Comparison of ENCODE assay signal across 28 mouse cellular contexts in the genomic region with DNA sequence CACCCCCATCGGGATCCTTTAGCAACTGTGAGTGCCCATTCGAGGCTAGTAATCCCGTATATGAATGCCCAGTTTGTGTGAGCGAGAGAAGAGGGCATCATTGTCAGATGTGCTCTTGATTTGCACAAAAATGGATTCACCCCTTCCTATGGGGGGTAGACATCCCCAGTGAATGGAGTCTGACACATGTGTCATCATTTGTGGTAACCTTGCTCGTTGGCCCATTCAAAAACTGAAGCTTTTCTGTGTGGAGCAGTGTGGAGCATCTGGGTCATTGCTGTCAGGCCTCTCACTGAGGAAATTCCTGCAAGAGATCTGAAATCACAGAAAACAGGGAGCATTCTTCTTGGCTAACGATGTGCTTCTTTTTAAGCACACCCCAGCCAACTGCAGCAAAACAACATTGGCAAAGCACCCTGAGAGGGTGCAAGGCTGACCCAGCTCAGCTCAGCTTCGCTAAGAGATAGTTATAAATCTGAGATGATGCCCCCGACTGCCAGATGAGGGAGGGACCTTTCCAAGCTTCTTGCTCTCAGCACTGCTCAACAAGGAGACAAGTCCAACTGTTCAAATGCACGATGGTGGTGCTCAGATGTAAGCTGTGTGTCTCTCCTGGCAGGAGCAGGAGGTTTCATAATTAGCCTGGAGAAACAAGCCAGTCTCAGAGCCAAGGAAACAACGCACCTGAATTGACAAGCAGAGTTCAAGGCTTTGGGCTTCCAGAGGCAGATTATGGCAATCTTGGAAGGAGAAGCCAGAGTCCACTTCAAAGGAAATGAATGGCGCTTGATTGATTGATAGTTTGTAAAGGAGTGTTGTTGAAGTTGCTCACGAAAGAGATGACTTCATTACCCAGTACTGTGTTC. TPM values are rescaled to one million over a fixed set of nuclear protein-coding genes. Genes with fewer than 3 reads are reported as not detected.
DNase-seq lines count a peak whose midpoint lies in the region; ATAC-seq lines count a peak whose summit lies in the region.
"Had no signal": no experiment of that assay in that cellular context is flagged by ENCODE, and none has a peak within 500 bp of the region (broad histone marks: within the 10 kb centered on the region; RNA-seq: fewer than 3 reads in every experiment).

No protein-coding gene starts in this region.

- DNase-seq in embryo, embryonic 10.5 days (ENCODE audit: low spot score), result peak; percentile 24
- no peak for DNase-seq in embryo, embryonic 11 days
- no peak for DNase-seq in hindbrain, embryonic 10.5 days (ENCODE audit: low spot score)
- DNase-seq in retina, postnatal 1 day, result peak; percentile 27
- DNase-seq in retina, embryonic 14.5 days (ENCODE audit: low spot score), result no peak
- DNase-seq in cerebellum, postnatal 36 days, result no peak
- DNase-seq: adrenal gland, postnatal 14 days; cerebellum, adult 8-10 months; gastrocnemius, postnatal 10 days; heart, adult 11 months; heart, postnatal 10 days; kidney, postnatal 25 days; liver, postnatal 0 days; right cerebral cortex, adult 18-20 months; right cerebral cortex, postnatal 4 days; thymus, postnatal 25 days had no signal

- H3K27me3 ChIP-seq in hindbrain, embryonic 10.5 days (ENCODE audit: insufficient read depth, poor library complexity, severe bottlenecking), result peaks cover 32% of the 10 kb centered on the region
- peaks cover 17% of the 10 kb centered on the region for H3K27me3 ChIP-seq in hindbrain, embryonic 12.5 days
- peaks cover 11% of the 10 kb centered on the region for H3K27me3 ChIP-seq in neural tube, embryonic 15.5 days (replicated peaks)

- no peak for ATAC-seq in hindbrain, embryonic 12.5 days (ENCODE audit: low FRiP score)
- ATAC-seq in neural tube, embryonic 15.5 days (ENCODE audit: low FRiP score), result peak; percentile 35
- ATAC-seq: intestine, embryonic 16.5 days; liver, postnatal 0 days; lung, postnatal 0 days had no signal

- H3K27ac ChIP-seq in hindbrain, embryonic 10.5 days, result peak overlapping the region; percentile 66
- no peak overlapping the region for H3K27ac ChIP-seq in hindbrain, embryonic 12.5 days
- H3K27ac ChIP-seq in neural tube, embryonic 15.5 days (replicated peaks), result no peak overlapping the region
- H3K27ac ChIP-seq: embryonic facial prominence, embryonic 13.5 days; hindbrain, embryonic 15.5 days; layer of hippocampus, adult 2 months; limb, embryonic 12.5 days; macrophage; midbrain, embryonic 10.5 days had no signal

- WGBS in hindbrain, embryonic 10.5 days, result 47% methylated on average over 12 of the region's 12 CpGs
- WGBS in hindbrain, embryonic 12.5 days, result 43% methylated on average over 12 of the region's 12 CpGs
- WGBS in neural tube, embryonic 15.5 days, result 32% methylated on average over 12 of the region's 12 CpGs

- peaks cover 37% of the 10 kb centered on the region for H3K4me1 ChIP-seq in hindbrain, embryonic 10.5 days (replicated peaks)
- peaks cover 10% of the 10 kb centered on the region for H3K4me1 ChIP-seq in hindbrain, embryonic 12.5 days
- peaks cover 13% of the 10 kb centered on the region for H3K4me1 ChIP-seq in neural tube, embryonic 15.5 days

- H3K36me3 ChIP-seq in hindbrain, embryonic 10.5 days, result no peaks in the 10 kb centered on the region
- no peaks in the 10 kb centered on the region for H3K36me3 ChIP-seq in hindbrain, embryonic 12.5 days
- no peaks in the 10 kb centered on the region for H3K36me3 ChIP-seq in neural tube, embryonic 15.5 days
- H3K36me3 ChIP-seq: embryonic facial prominence, embryonic 13.5 days; heart, embryonic 12.5 days; hindbrain, embryonic 15.5 days; limb, embryonic 12.5 days; midbrain, embryonic 10.5 days had no signal

- H3K9ac ChIP-seq in hindbrain, embryonic 12.5 days, result no peak overlapping the region
- H3K9ac ChIP-seq in neural tube, embryonic 15.5 days (replicated peaks), result no peak overlapping the region
- H3K9ac ChIP-seq: embryonic facial prominence, embryonic 13.5 days; heart, embryonic 12.5 days; hindbrain, embryonic 15.5 days; limb, embryonic 12.5 days; liver, postnatal 0 days had no signal

- no peaks in the 10 kb centered on the region for H3K9me3 ChIP-seq in hindbrain, embryonic 10.5 days
- no peaks in the 10 kb centered on the region for H3K9me3 ChIP-seq in hindbrain, embryonic 12.5 days (replicated peaks)
- no peaks in the 10 kb centered on the region for H3K9me3 ChIP-seq in neural tube, embryonic 15.5 days (replicated peaks)
- H3K9me3 ChIP-seq: embryonic facial prominence, embryonic 13.5 days; heart, embryonic 12.5 days; hindbrain, embryonic 15.5 days; limb, embryonic 12.5 days; midbrain, embryonic 10.5 days had no signal

- no peak overlapping the region for H3K4me2 ChIP-seq in hindbrain, embryonic 12.5 days (replicated peaks)
- H3K4me2 ChIP-seq in neural tube, embryonic 15.5 days, result no peak overlapping the region
- H3K4me2 ChIP-seq: embryonic facial prominence, embryonic 13.5 days; heart, embryonic 12.5 days; hindbrain, embryonic 15.5 days; limb, embryonic 12.5 days; liver, embryonic 11.5 days had no signal

- no peak overlapping the region for H3K4me3 ChIP-seq in hindbrain, embryonic 10.5 days
- no peak overlapping the region for H3K4me3 ChIP-seq in hindbrain, embryonic 12.5 days
- no peak overlapping the region for H3K4me3 ChIP-seq in neural tube, embryonic 15.5 days (replicated peaks)
- H3K4me3 ChIP-seq: embryonic facial prominence, embryonic 13.5 days; heart, embryonic 12.5 days; hindbrain, embryonic 15.5 days; layer of hippocampus, adult 2 months; limb, embryonic 12.5 days; midbrain, embryonic 10.5 days had no signal

RNA-seq across cellular contexts. Expression of a gene that starts 5.2 kb away (rescaled TPM):
- 22.0 and 22.4 TPM in 2 replicates for polyA plus RNA-seq in hindbrain, embryonic 10.5 days (2016; fragmentation: Nextera tagmentation; extraction: Ambion mirVana)
- polyA plus RNA-seq in hindbrain, embryonic 12.5 days (2016; fragmentation: Nextera tagmentation; extraction: Ambion mirVana), result 16.1 and 17.8 TPM in 2 replicates
- 8.6 and 9.0 TPM in 2 replicates for polyA plus RNA-seq in neural tube, embryonic 15.5 days (2015; fragmentation: Nextera tagmentation; extraction: Ambion mirVana)
- polyA plus RNA-seq: liver, postnatal 0 days; macrophage had no signal

Comparison
In these comparisons a context has a peak if more than half of its experiments do, and no peak if none do; other contexts are left out.
1. DNase-seq: peak in embryo, embryonic 10.5 days (single experiment) and retina, postnatal 1 day (single experiment); none in embryo, embryonic 11 days (single experiment), hindbrain, embryonic 10.5 days (single experiment), retina, embryonic 14.5 days (single experiment) and cerebellum, postnatal 36 days (0 of 2).